Mouse (Mus musculus): ENCODE results near the gene Trappc6a.
A peak's percentile ranks its signal among the peaks of the same experiment; 100 is the strongest.
"Not testable (repeated sequence)": the region's sequence is repeated elsewhere in the genome, so short reads cannot be mapped to it uniquely, and the experiment has no call there.

The Trappc6a gene

GRCm38 (mm10) chr7:19491731-19492130 is 16.5 kb upstream of the Trappc6a start:
- no peak for DNase-seq

GRCm38 (mm10) chr7:19494751-19495474 is 13.3 kb upstream of the Trappc6a start:
- no peak for DNase-seq

- DNase-seq = no peak
These were observed 12.5 kb upstream of the Trappc6a start for GRCm38 (mm10) chr7:19495521-19496213.

- DNase-seq = no peak
These were observed 12.0 kb upstream of the Trappc6a start for GRCm38 (mm10) chr7:19496214-19496555.

- DNase-seq = no peak
These were observed 9.9 kb upstream of the Trappc6a start for GRCm38 (mm10) chr7:19498326-19498725.

- DNase-seq = no peak
These were observed 7.5 kb upstream of the Trappc6a start for GRCm38 (mm10) chr7:19500420-19501363.

- no peak for DNase-seq
These were observed 6.5 kb upstream of the Trappc6a start for GRCm38 (mm10) chr7:19501658-19502057.

GRCm38 (mm10) chr7:19503481-19504068 is 4.6 kb upstream of the Trappc6a start:
- DNase-seq = no peak

GRCm38 (mm10) chr7:19506326-19506725 is 1.9 kb upstream of the Trappc6a start:
- DNase-seq = no peak

GRCm38 (mm10) chr7:19506969-19507611 is 1.1 kb upstream of the Trappc6a start:
- no peak for DNase-seq

- DNase-seq = no peak
These were observed 598 bp upstream of the Trappc6a start for GRCm38 (mm10) chr7:19507612-19507981.

- DNase-seq = no peak
These were observed 851 bp downstream of the Trappc6a start for GRCm38 (mm10) chr7:19508924-19509568.

- no peak for DNase-seq
These were observed 1.6 kb downstream of the Trappc6a start for GRCm38 (mm10) chr7:19509786-19510185.

- DNase-seq = not testable (repeated sequence)
These were observed 3.7 kb downstream of the Trappc6a start for GRCm38 (mm10) chr7:19511934-19512333.

- no peak for DNase-seq
These were observed 4.2 kb downstream of the Trappc6a start for GRCm38 (mm10) chr7:19512353-19512752.

GRCm38 (mm10) chr7:19517652-19518365 is 9.6 kb downstream of the Trappc6a start, which contains the start of gene Nkpd1:
TSS of gene Nkpd1 (plus strand) at chr7:19517838.
- DNase-seq = peak; percentile 71

GRCm38 (mm10) chr7:19520032-19520431 is 11.8 kb downstream of the Trappc6a start:
- no peak for DNase-seq

- DNase-seq = no peak
These were observed 15.0 kb downstream of the Trappc6a start for GRCm38 (mm10) chr7:19523017-19523756.

GRCm38 (mm10) chr7:19523757-19524419 is 15.7 kb downstream of the Trappc6a start:
- DNase-seq = no peak
